Mouse (Mus musculus): Measurements from ENCODE around the gene Plekha1. TPM values are rescaled to one million over a fixed set of nuclear protein-coding genes. Genes with fewer than 3 reads are reported as not detected.
A peak's percentile ranks its signal among the peaks of the same experiment; 100 is the strongest.

Gene Plekha1
- total RNA-seq, 2 experiments from 2014 or later, result 27.6 to 29.3 TPM

DNA sequence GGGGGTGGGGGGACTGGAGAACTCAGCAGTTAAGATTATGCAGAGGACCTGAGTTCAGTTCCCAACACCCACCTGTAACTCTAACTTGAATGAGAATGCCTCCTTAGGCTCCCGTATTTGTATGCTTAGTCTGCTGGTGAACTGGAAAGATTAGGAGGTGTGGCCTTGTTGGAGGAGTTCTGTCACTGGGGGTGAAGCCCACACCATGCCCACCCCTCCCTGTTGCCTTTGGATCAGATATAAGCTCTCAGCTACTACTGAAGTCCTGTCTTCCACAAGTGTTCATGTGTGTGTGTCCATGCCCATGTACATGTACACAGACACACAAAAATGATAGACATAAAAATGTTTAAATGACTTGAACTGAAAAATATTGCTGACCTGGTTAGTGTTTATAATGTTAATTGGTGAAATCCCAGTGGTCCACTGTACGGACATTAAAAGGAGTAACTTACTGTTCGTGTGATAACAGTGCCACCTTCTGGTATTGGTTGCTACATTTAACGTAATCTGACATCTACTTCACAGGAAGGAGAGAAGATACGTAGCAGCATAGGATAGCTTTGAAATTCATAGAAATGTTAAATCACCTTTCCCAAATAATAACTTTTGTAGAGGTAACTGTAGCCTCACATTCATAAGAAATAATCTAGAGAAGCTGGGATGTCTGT lies 49.3 kb downstream of the Plekha1 start:
- DNase-seq (ENCODE audit: low spot score), result peak; percentile 57

DNA sequence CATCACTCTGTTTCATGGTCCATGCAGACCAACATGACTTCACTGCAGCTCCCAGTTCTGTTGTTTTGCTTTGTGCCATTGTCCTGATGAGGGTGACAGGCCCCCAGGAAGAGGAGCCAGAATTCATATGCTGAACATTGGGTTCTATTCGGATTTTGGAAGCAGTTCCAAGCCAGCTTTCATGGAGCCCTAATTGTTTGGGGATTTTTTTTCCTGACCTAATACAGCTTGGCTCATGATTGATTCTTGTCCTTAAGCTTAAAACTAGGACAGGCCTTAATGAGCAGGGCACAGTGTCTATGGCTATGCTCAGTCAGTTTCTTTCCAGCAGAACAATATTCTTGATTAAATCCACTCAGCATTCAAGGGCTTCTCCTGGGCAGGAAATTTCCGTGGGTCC lies 52.7 kb downstream of the Plekha1 start:
- DNase-seq (ENCODE audit: low spot score), result no peak

DNA sequence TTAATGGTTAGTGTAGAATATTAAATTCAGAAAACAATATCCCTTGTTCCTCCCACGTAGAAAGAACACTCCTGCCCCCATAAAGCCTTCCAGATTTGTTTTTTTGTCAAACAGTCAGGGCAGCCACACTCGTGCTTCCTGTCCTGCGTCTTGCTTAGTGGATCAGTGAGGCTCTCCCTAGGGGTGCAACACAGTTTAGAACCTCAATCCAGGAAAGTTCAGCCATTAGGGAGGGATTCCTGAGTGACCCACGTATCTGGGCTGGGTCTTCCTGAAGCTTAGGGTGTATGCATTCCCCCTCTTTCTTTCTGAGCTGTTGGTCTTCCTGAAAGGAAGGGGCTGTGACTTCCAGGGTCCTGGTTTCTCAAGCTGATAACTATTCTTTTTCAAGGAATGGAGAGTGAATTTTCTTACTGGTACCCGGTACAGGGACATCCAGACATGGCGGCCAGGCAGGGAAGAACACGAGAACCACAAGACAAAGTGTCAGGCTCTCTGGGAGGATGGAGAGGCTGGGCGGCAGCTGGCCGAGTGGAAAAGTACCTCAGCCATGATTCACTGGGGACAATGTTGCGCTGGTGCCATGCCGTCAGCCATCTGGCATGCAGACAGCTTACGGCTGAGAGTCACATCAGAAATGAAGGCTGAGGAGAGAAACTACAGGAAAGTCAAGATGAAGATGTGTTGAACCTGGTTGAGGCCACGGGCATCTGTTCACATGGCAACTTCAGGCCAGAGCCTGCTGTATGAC lies 57.6 kb downstream of the Plekha1 start:
- no peak for DNase-seq (ENCODE audit: low spot score)

DNA sequence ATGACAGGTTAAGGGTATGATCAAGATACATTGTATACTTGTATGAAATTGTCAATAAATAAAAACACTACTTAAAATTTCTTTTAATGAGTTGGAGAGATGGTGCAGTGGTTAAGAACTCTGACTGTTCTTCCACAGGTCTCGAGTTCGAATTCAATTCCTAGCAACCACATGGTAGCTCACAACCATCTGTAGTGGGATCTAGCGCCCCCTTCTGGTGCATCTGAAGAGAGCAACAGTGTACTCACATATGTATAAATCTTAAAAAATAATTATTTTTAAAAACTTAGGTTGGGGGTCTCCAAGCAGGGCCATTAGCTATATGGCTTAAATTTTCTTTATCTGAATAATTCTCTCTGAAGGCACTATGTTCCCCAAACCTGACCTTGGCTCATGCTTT lies 64.8 kb downstream of the Plekha1 start:
- DNase-seq (ENCODE audit: low spot score), result no peak

DNA sequence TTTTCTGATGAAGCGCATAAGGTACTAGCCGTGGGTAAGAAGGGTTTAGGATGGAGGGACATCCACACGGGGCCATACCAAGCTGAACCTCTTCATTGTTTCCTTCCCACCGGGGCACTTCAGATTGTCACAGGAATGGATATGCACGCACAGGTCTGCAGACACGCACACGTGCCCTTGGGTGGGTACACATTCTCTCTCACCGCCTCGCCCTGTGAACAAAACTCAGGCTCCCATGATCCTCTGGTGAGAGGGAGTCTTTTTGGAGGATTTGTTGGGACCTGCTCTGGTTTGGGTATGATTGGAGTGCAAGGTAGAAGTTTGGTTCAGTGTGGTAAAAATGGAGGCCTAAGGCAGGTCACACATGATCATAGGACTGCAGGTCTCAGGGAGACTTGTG lies 67.4 kb downstream of the Plekha1 start:
- DNase-seq (ENCODE audit: low spot score), result no peak

DNA sequence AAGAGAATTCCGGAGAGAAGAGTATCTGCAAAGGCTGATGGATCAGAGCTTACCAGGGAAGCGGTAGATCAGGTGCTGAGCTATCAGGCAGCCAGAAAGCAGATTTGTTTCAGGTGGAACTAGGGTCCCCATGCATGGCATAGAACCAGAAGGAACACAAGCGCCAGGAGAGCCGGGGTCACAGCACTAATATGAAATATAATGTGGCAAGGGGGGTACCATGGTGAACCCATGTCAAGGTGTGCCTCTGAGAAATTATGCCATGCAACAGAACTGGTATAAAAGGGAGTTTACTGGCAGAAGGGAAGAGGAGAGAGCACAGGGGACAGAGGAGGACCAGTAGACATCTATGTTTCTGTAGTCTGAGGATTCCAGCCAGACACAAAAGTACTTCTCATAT lies 69.1 kb downstream of the Plekha1 start:
- no peak for DNase-seq (ENCODE audit: low spot score)

GRCm38 (mm10) chr7:130935421-130935792 lies 69.9 kb downstream of the Plekha1 start:
- DNase-seq (ENCODE audit: low spot score), result no peak

DNA sequence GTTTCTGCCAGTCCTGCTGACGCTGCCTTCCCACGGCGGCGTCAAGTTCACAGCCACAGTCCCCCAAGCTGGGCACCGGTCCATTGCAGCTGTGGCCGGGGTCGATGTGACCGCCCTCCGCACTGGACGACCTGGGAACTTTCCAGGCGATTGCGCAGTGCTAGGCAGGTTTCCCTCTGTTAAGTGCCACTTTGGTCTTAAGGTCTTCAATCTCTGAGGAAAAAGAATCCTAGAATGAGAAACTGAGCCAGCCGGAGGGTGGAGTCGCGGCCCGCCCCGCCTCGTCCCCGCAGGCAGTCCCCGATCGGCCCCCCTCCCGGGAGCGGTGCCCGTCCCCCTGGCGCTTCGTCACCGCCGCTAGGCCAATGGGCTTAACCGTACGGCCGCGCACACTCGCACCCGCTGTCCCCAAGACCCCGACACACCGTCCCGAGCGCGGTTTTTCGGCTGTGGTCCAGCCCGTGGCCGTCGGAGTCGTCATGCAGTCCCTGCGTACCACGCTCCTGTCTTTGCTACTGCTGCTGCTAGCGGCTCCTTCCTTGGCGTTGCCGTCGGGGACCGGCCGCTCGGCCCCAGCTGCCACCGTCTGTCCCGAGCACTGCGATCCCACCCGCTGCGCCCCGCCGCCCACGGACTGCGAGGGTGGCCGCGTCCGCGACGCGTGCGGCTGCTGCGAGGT lies 70.4 kb downstream of the Plekha1 start, which contains the start of gene Htra1:
Gene Htra1 (plus strand): TSS at position 319 of the 679 bp plus-strand sequence.
- peak; percentile 84 for DNase-seq (ENCODE audit: low spot score)

- peak; percentile 58 for DNase-seq (ENCODE audit: low spot score)
Measured at GRCm38 (mm10) chr7:130936472-130936951, 71.0 kb downstream of the Plekha1 start.

- DNase-seq (ENCODE audit: low spot score), result no peak
Measured at GRCm38 (mm10) chr7:130937266-130937841, 71.8 kb downstream of the Plekha1 start.

DNA sequence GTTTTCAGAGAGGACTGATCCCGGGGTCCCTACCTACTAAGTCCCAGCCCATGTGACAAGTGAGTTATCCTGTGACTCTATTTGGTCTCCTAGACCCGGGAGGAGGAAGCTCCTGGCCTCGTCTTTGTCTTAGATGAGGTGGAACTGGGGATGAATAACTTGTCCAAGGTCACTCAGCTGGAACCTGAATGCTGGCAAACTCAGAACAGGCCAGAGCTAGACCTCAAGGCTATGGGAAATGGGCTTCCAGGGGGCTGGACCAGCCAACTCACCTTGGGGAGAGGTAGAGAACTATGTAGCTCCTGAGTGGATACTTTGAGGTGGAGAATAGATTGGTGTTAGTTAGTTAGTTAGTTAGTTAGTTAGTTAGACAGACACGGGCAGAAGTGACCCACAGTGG lies 72.4 kb downstream of the Plekha1 start:
- no peak for DNase-seq (ENCODE audit: low spot score)

DNA sequence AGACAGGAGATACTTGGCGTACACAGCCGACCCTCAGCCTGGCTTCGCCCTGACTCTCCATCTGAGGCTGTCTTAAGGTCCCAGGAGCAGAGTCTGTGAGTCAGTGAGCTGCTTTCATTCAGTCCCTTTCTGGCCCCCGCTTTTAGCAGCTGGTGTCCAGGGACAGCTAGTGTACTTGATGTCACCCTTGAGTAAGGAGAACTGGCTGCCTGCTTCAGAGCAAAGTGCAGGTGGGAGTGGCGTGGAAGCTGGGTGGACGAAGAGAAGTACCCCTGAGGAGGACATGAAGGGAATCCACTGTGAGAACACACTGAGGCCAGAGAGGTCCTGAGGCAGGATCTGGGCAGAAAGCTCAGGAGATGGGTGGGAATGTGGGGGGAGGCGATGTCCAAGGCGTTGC lies 73.3 kb downstream of the Plekha1 start:
- DNase-seq (ENCODE audit: low spot score), result no peak

DNA sequence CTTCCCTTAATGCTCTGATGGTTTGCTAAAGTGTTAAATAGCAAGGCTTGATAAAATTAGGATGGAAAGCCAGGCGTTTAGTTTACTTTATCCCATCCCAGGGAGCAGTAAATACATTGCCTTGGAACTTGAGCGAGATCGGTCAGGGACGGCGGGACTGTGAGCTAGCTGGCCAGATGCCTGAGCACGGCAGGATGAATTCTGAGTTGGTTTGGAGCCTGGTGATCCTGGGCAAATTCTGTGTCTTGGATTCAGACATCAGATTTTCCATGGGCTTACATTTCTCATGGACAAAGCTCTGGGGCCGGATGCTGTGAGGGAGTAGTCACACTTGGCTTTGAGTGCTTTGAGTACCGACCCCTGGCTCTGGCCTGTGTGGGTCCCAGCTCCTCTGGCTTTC lies 75.2 kb downstream of the Plekha1 start:
- DNase-seq (ENCODE audit: low spot score), result no peak

DNA sequence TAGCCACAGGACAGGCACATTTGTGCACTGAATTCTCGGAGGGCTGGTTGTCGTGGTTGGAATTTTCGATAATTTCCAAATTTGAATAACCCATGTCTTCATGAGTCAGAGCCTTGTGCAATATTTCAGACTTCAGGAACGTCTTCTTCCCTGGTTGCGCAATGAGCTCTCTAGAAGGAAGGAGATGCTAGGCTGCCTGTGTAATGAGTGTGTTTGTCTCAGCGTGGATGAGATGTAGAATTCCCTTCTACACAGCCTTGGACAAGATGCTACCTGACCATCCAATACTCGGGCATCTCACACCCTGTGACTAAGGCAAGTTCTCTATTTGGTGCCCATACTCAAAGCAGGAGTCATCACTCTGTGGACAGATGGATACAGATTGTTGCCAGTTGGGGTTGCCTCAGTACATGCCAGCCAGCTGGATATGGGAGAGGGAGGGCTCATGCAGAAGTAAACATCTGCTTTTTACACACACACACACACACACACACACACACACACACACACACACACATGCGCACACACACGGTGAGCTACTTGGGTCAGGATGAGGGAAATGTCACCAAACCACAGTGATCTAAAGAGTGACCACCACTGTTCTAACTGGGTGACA lies 77.8 kb downstream of the Plekha1 start:
- DNase-seq (ENCODE audit: low spot score), result peak; percentile 57

GRCm38 (mm10) chr7:130944766-130945475 lies 79.4 kb downstream of the Plekha1 start:
- DNase-seq (ENCODE audit: low spot score), result no peak

- no peak for DNase-seq (ENCODE audit: low spot score)
Measured at GRCm38 (mm10) chr7:130945730-130946129, 80.2 kb downstream of the Plekha1 start.

GRCm38 (mm10) chr7:130946303-130946702 lies 80.7 kb downstream of the Plekha1 start:
- DNase-seq (ENCODE audit: low spot score), result no peak

DNA sequence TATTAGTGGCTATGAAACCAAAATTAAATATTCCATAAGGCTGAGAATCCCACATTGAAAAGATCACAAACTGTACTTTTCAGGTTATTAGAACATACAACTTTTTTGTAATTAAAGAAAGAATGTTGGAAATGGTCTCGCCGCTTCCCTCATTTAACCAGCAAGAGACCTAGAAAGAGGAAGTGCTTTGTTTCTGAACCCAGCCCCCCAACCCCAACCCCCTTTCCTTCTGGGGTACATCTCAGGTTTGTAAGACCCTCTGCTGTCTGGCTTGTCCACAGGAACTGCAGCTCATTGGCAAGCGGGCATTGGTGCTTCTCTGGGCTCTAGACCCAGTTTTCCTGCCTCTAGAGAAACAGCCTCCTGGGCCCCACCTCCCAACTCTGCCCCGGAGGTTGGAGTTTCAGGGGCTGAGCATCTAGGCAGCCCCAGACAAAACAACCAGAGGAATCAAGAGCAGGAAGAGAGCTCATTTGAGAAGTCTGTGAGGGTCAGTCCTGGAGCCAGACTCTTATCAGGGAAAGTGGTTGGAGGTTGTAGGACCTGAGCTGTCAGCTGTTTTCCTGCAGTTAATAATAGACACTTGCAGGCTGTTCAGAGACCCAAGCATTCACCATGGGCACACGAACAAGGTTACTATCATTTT lies 83.1 kb downstream of the Plekha1 start:
- DNase-seq (ENCODE audit: low spot score), result no peak

DNA sequence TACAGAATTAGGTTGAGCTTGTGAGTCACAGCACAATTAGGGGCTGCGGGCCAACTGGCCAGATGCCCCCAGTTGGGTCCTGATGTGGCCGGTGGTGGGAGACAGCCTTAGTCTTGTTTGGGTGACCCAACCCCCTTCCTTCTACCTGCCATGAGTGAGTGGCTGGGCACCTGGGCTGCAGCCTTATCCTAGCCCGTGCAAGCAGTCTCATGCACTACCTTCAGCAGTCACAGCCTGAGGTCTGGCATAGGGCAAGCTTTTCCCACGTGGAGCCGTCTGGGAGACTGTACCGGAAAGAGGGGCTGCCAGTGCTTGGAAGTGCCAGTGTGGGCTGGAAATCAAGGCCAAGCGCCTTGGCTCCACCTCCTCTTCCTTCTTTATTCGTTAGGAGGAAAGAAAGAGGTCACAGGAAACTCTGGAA lies 83.8 kb downstream of the Plekha1 start:
- no peak for DNase-seq (ENCODE audit: low spot score)

DNA sequence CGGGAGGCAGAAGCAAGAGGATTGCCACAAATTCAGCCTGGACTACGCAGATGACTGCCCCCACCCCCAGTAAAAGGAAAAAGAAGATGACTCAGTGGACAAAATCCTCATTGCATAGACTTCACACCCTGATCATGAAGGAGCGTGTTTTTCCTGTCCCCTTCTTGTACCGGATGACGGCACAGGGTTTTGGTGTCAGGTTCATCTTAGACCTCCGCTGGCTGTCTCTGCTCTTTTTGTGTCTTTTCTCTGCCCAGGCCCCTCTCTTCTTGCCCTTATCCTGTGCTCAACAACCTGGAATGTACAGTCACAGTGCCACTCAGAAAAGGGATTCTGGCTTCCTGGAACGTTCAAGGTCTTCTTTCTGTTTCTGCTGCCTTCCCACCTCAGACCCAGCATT lies 84.9 kb downstream of the Plekha1 start:
- no peak for DNase-seq (ENCODE audit: low spot score)

Data from gastrocnemius, adult 18-20 months (tissue).